Mouse (Mus musculus) forebrain, embryonic 15.5 days (tissue): ENCODE measurements around the gene Phactr1. TPM values are rescaled to one million over a fixed set of nuclear protein-coding genes. Genes with fewer than 3 reads are reported as not detected.

Source experiments
- ATAC-seq: fragments of 200-750 bp; cut with Nextera tagmentation; replicated peaks from 2 replicates; pipeline ENCODE4 v1.8.0; 2017; ENCODE audit warnings: mild to moderate bottlenecking, moderate TSS enrichment, moderate library complexity
- H3K27ac ChIP-seq: fragments of 300-500 bp; sonication (generic); replicated peaks from 2 replicates; pipeline ENCODE4 v1.5.1; 2015; ENCODE audit warnings: mild to moderate bottlenecking, inconsistent platforms
- H3K27me3 ChIP-seq: fragments of 300-500 bp; sonication (generic); 2 replicates; pipeline ENCODE4 v1.6.1; 2015; ENCODE audit warnings: inconsistent platforms
- H3K36me3 ChIP-seq: fragments of 300-500 bp; sonication (generic); 2 replicates; pipeline ENCODE4 v1.6.1; 2015; ENCODE audit warnings: mild to moderate bottlenecking, inconsistent platforms
- H3K4me1 ChIP-seq: fragments of 300-500 bp; sonication (generic); 2 replicates; pipeline ENCODE4 v1.6.1; 2015; ENCODE audit warnings: inconsistent platforms
- H3K4me2 ChIP-seq: fragments of 300-500 bp; sonication (generic); replicated peaks from 2 replicates; pipeline ENCODE4 v1.6.1; 2015; ENCODE audit warnings: mild to moderate bottlenecking, inconsistent platforms
- H3K4me3 ChIP-seq: fragments of 300-500 bp; sonication (generic); 2 replicates; pipeline ENCODE4 v1.5.1; 2015; ENCODE audit warnings: mild to moderate bottlenecking, inconsistent platforms
- H3K9ac ChIP-seq: fragments of 300-500 bp; sonication (generic); replicated peaks from 2 replicates; pipeline ENCODE4 v1.6.1; 2015; ENCODE audit warnings: mild to moderate bottlenecking, inconsistent platforms
- H3K9me3 ChIP-seq: fragments of 300-500 bp; sonication (generic); 2 replicates; pipeline ENCODE4 v1.6.1; 2016; ENCODE audit warnings: inconsistent platforms
- WGBS: fragments of 180-500 bp; shearing (Covaris S2); methylation state at CpG from one replicate; pipeline ENCODE4 v1.1.7; 2015; ENCODE audit warnings: mixed read lengths; 5-methylcytosine and 5-hydroxymethylcytosine counted together
- polyA plus RNA-seq: library from polyadenylated mRNA; unstranded; fragments of >200 nt; fragmentation: Nextera tagmentation; extraction: Ambion mirVana; gene quantifications from 2 replicates; pipeline ENCODE4 v1.2.1, GENCODE M21; 2015

Phactr1 gene
- polyA plus RNA-seq = 73.1 and 83.8 TPM in 2 replicates

- peak within 1 kb of the TSS; percentile 44 for H3K4me2 ChIP-seq
- ATAC-seq = peak; percentile 76
- no peaks in the 10 kb centered on the region for H3K36me3 ChIP-seq
- H3K9ac ChIP-seq = peak within 1 kb of the TSS; percentile 32
- H3K27ac ChIP-seq = peak within 1 kb of the TSS; percentile 73
- peak within 1 kb of the TSS; percentile 33 for H3K4me3 ChIP-seq
- peaks cover 28% of the 10 kb centered on the region for H3K4me1 ChIP-seq
- no peaks in the 10 kb centered on the region for H3K27me3 ChIP-seq
- H3K9me3 ChIP-seq = no peaks in the 10 kb centered on the region
- WGBS = 4% methylated on average over 11 of the region's 11 CpGs
Observed at GRCm38 (mm10) chr13:42680391-42680994, at the start of gene Phactr1. TSS of gene Phactr1 (plus strand) at chr13:42680623.

- Histone ChIP-seq H3K4me3 (no peak overlapping the region), H3K4me1 (no peaks in the 10 kb centered on the region), H3K27me3 (no peaks in the 10 kb centered on the region), H3K27ac (no peak overlapping the region), H3K9ac (no peak overlapping the region), H3K36me3 (no peaks in the 10 kb centered on the region), H3K9me3 (no peaks in the 10 kb centered on the region), H3K4me2 (no peak overlapping the region)
- whole genome bisulfite sequencing = 95% methylated on average over 2 of the region's 2 CpGs
- no peak for ATAC-seq
Observed at GRCm38 (mm10) chr13:42634908-42635307, 45.5 kb upstream of the Phactr1 start.

DNA sequence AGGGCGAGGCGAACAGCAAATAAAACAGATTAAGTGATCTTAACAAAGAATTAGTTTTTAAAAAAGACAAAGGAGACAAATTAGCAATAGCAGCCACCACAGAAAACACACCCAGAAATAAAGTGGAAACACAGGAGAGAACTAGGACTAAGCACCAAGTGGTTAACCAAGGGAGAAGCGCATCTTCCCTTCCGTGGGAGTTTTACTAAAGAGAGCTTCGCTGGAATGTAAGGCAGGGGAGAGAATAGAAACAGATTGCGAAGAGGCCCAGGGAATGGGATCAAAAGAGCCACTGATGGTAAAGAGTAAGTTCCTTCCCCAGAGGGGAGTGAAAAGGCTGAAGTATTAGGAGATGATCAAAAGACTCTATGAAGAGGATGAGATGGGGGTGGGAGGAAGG lies 30.2 kb upstream of the Phactr1 start:
- peaks cover 6% of the 10 kb centered on the region; the same call in 1 of the 2 replicates for H3K4me1 ChIP-seq
- H3K9ac ChIP-seq = no peak overlapping the region
- no peak for ATAC-seq
- no peak overlapping the region for H3K4me2 ChIP-seq
- 56% methylated on average over 6 of the region's 6 CpGs for WGBS
- no peaks in the 10 kb centered on the region for H3K27me3 ChIP-seq
- H3K4me3 ChIP-seq = no peak overlapping the region
- no peak overlapping the region for H3K27ac ChIP-seq
- no peaks in the 10 kb centered on the region for H3K9me3 ChIP-seq
- H3K36me3 ChIP-seq = no peaks in the 10 kb centered on the region

DNA sequence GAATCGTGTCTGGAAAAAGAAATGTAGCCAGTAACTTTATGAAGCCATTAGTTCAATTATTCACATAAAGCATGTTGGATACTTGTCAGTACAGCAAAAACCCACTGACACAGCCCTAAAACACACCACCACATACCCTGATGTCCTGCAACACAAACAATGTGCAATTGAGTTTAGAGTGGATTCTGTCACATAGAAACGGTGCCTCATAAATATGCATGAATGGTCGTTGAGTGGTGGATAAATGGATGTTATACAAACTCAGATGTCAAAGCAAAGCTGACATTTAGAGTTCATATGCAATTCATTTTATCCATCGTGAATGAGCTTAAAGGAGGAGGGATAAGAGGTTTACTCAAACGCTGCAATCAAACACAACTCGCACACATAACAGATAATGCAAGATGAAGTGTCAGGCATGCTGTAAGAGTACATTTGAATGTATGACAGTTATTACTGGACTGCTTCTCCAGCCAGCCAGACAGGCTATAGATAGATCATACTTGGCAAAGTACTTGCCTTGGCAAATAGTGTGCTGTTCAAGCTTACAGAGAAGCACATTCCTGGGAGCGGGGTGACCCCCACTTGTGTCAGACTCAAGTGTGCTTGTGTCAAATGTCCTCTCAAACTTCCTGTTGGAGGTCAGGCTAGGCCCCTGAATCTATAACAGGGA lies 23.6 kb upstream of the Phactr1 start:
- Histone ChIP-seq H3K4me1 (peaks cover 31% of the 10 kb centered on the region), H3K9me3 (no peaks in the 10 kb centered on the region), H3K4me2 (no peak overlapping the region), H3K27ac (0 out of 2 replicates have a peak overlapping the region, but pooled peaks have one; percentile 20), H3K36me3 (no peaks in the 10 kb centered on the region), H3K27me3 (no peaks in the 10 kb centered on the region), H3K9ac (no peak overlapping the region), H3K4me3 (no peak overlapping the region)
- peak; percentile 88 for ATAC-seq
- 8% methylated on average over 7 of the region's 7 CpGs for WGBS

DNA sequence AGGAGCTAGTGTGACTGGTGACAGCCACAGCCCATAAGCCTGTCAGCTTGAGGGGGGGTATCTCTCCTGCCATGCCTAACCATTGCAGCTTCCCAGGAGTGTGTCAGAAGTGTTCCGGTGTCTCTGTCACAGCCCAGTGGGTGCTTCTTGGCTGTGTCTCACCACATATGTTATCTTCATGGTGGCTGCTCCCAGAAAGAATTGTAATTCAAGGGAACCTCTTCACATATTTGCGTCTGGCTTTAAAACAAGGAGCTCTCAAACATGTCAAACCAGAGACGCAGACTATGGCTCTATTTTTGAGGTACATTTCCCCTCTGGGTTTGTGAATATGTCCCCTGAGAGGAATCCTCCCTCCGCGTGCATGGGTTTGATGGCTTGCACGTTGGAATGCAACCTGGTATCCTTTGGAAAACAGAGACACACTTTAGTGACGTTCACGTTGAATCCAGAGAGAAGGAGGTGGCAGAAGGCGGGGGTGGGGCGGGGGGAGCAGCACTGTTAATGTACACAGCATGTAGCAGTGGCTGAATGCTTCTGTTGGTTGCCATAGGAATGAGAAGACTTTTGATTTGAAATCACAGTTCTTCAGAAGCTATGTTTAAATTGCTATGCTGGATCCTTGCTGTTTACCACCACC lies 8.7 kb upstream of the Phactr1 start:
- 51% methylated on average over 10 of the region's 10 CpGs for WGBS

GRCm38 (mm10) chr13:42681299-42681698 lies 876 bp downstream of the Phactr1 start:
- H3K27me3 ChIP-seq = no peaks in the 10 kb centered on the region
- H3K9ac ChIP-seq = no peak overlapping the region; the same call in 1 of the 2 replicates
- peaks cover 28% of the 10 kb centered on the region for H3K4me1 ChIP-seq
- peak overlapping the region; percentile 33 for H3K4me3 ChIP-seq
- peak; percentile 60; the same call in 1 of the 2 replicates for ATAC-seq
- 40% methylated on average over 9 of the region's 9 CpGs for WGBS
- no peaks in the 10 kb centered on the region for H3K36me3 ChIP-seq
- H3K9me3 ChIP-seq = no peaks in the 10 kb centered on the region
- H3K4me2 ChIP-seq = peak overlapping the region; percentile 44
- H3K27ac ChIP-seq = peak overlapping the region; percentile 73

More for the DNA sequence above, 8.7 kb upstream of the Phactr1 start:
- H3K9me3 ChIP-seq = no peaks in the 10 kb centered on the region
- no peak overlapping the region; the same call in 1 of the 2 replicates for H3K4me3 ChIP-seq
- H3K36me3 ChIP-seq = no peaks in the 10 kb centered on the region
- H3K27me3 ChIP-seq = no peaks in the 10 kb centered on the region
- peaks cover 13% of the 10 kb centered on the region for H3K4me1 ChIP-seq
- H3K27ac ChIP-seq = peak overlapping the region; percentile 60
- peak; percentile 90 for ATAC-seq
- H3K4me2 ChIP-seq = peak overlapping the region; percentile 9; the same call in 1 of the 2 replicates
- H3K9ac ChIP-seq = no peak overlapping the region

GRCm38 (mm10) chr13:42684181-42684580 lies 3.8 kb downstream of the Phactr1 start:
- Histone ChIP-seq H3K9ac (no peak overlapping the region), H3K36me3 (no peaks in the 10 kb centered on the region), H3K4me2 (peak overlapping the region; percentile 13; the same call in 1 of the 2 replicates), H3K27me3 (no peaks in the 10 kb centered on the region), H3K9me3 (no peaks in the 10 kb centered on the region), H3K4me3 (no peak overlapping the region), H3K4me1 (peaks cover 28% of the 10 kb centered on the region), H3K27ac (no peak overlapping the region)
- WGBS = 93% methylated on average over 7 of the region's 7 CpGs
- no peak for ATAC-seq

- no peak overlapping the region for H3K9ac ChIP-seq
- H3K9me3 ChIP-seq = no peaks in the 10 kb centered on the region
- H3K4me3 ChIP-seq = no peak overlapping the region
- no peak overlapping the region for H3K4me2 ChIP-seq
- H3K27ac ChIP-seq = no peak overlapping the region
- no peaks in the 10 kb centered on the region for H3K27me3 ChIP-seq
- WGBS = 88% methylated on average over 4 of the region's 4 CpGs
- no peak for ATAC-seq
- peaks cover 7% of the 10 kb centered on the region; the same call in 1 of the 2 replicates for H3K4me1 ChIP-seq
- no peaks in the 10 kb centered on the region for H3K36me3 ChIP-seq
Observed at GRCm38 (mm10) chr13:42692233-42692632, 11.8 kb downstream of the Phactr1 start.

- WGBS = 65% methylated on average over 5 of the region's 5 CpGs
Observed at GRCm38 (mm10) chr13:42696641-42697040, 16.2 kb downstream of the Phactr1 start.

DNA sequence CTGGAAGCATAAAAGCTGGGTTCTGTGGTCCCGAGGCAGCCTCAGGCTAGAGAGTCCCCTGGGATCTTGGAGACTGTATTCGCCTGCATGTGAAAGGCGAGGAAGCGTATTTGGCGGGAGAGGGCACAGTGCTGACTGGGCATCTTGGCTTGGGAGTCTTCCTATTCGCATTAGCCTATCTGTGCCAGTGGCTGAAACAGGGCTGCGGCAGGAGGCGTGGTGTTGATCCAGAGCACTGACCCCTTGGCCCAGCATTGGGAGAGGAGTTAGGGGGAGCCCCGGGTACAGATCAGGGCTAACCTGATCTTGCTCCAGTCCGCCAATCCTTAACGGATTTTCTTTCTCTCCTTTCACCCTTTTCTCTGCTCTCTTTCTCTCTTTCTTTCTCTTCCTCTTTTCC lies 28.7 kb downstream of the Phactr1 start:
- H3K36me3 ChIP-seq = no peaks in the 10 kb centered on the region
- no peaks in the 10 kb centered on the region for H3K27me3 ChIP-seq
- H3K9me3 ChIP-seq = no peaks in the 10 kb centered on the region
- peak overlapping the region; percentile 90 for H3K27ac ChIP-seq
- peak overlapping the region; percentile 69 for H3K4me2 ChIP-seq
- ATAC-seq = peak; percentile 76
- peak overlapping the region; percentile 92 for H3K4me3 ChIP-seq
- H3K9ac ChIP-seq = peak overlapping the region; percentile 86
- 3% methylated on average over 11 of the region's 11 CpGs for WGBS
- H3K4me1 ChIP-seq = peaks cover 23% of the 10 kb centered on the region

More at GRCm38 (mm10) chr13:42696641-42697040, 16.2 kb downstream of the Phactr1 start:
- Histone ChIP-seq H3K4me2 (no peak overlapping the region), H3K27ac (no peak overlapping the region), H3K36me3 (no peaks in the 10 kb centered on the region), H3K27me3 (no peaks in the 10 kb centered on the region), H3K4me3 (no peak overlapping the region), H3K9ac (no peak overlapping the region), H3K4me1 (no peaks in the 10 kb centered on the region), H3K9me3 (0 out of 2 replicates have a peak, but pooled peaks cover 6% of the 10 kb centered on the region)
- no peak for ATAC-seq

DNA sequence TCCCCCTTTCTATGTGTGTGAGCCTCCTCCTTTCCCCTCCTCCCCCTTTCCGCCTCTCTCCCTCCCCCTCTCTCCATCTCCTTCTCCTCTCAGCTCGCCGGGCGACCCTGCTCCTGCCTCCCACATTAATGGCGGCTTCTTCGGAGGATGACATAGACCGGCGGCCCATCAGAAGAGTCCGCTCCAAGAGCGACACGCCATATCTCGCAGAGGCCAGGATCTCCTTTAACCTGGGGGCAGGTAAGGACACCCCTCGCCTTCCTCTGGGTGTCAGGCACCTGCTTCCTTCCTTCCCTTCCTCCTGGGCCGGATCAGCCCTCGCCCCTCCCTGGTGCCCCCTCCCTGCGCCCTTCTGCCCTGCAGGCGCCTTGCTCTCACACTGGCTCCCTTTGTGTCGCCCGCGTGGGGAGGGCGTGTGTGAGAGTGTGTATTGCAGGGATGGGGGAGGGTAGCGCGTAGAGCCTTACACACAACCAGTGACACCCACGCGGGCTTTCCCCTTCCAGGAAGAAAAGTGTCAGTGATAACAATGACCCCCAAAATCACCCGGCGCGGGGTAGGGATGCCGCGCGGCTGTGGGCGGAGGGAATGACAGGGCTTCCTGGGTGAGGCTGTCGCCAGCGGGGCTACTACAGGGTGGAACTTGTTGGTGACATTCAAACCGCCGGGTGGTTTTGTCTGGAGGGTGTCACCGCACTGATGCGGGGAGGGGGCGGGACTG lies 29.3 kb downstream of the Phactr1 start:
- H3K27ac ChIP-seq = peak overlapping the region; percentile 90
- WGBS = 2% methylated on average over 39 of the region's 39 CpGs

More for the DNA sequence above, 29.3 kb downstream of the Phactr1 start:
- H3K9me3 ChIP-seq = no peaks in the 10 kb centered on the region
- peak overlapping the region; percentile 92 for H3K4me3 ChIP-seq
- peak overlapping the region; percentile 86 for H3K9ac ChIP-seq
- peak overlapping the region; percentile 69 for H3K4me2 ChIP-seq
- peaks cover 23% of the 10 kb centered on the region for H3K4me1 ChIP-seq
- H3K36me3 ChIP-seq = no peaks in the 10 kb centered on the region
- no peaks in the 10 kb centered on the region for H3K27me3 ChIP-seq
- ATAC-seq = peak; percentile 87
